In the genomic region with DNA sequence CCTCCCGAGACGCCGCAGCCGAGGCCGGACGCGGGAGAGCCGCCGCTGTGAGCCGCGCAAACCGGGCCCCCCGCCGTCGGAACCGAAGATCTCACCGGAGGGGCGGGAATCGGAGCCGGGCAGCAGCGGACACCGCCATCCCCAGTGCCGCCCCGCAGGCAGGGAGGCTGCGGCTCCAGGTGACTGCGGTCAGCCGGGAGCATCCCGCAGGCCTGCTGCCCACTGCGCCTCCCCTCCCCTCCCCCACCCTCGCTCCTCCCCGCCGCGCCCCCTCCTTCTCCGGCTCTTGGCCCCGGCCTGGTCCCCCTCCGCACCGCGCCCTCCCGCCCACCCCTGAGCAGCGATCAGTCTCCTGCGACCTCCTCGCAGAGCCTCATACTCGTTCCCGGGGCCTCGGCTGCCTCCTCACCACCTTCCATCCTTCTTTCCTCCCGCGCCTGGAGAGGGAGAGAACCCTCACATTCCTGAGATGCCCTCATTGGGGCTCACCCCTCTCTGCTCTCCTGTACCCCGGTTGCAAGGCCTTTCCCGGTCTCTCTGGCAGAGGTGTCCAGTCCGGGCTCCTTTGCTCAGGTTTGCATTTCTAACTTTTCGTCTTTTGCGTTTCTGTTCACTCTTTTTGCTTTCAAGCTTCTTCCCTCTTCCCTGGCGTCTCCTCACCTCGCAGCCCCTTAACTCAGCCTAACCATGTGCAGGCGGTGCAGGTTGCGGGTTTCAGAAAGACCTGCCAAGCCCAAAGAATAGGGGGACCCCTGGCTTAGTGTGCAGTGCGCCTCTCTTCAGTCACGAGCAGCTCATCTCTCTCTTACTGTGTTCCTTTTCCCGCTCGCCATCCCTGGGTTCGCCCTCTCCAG, we compare ENCODE assay signal across 8 mouse cellular contexts. TPM values are rescaled to one million over a fixed set of nuclear protein-coding genes. Genes with fewer than 3 reads are reported as not detected.
DNase-seq lines count a peak whose midpoint lies in the region; ATAC-seq lines count a peak whose summit lies in the region.

No protein-coding gene starts in this region.

- no peaks in the 10 kb centered on the region for H3K27me3 ChIP-seq in heart, embryonic 12.5 days (replicated peaks)
- H3K27me3 ChIP-seq in limb, embryonic 10.5 days (ENCODE audit: low read depth, poor library complexity, severe bottlenecking) = no peaks in the 10 kb centered on the region
- H3K27me3 ChIP-seq in midbrain, embryonic 14.5 days (ENCODE audit: control insufficient read depth, insufficient read depth, low read length) = no peaks in the 10 kb centered on the region

- H3K4me3 ChIP-seq in heart, embryonic 12.5 days = peak overlapping the region; percentile 97
- peak overlapping the region; percentile 99 for H3K4me3 ChIP-seq in limb, embryonic 10.5 days
- H3K4me3 ChIP-seq in midbrain, embryonic 14.5 days (replicated peaks; ENCODE audit: low read depth, low read length) = peak overlapping the region; percentile 97

- peaks cover 24% of the 10 kb centered on the region for H3K4me1 ChIP-seq in heart, embryonic 12.5 days (replicated peaks)
- peaks cover 24% of the 10 kb centered on the region for H3K4me1 ChIP-seq in limb, embryonic 10.5 days
- peaks cover 13% of the 10 kb centered on the region; the same call in 1 of the 2 replicates for H3K4me1 ChIP-seq in midbrain, embryonic 14.5 days (ENCODE audit: control insufficient read depth, insufficient read depth, low read length)

- H3K4me2 ChIP-seq in heart, embryonic 12.5 days = peak overlapping the region; percentile 76
- peak overlapping the region; percentile 85 for H3K4me2 ChIP-seq in midbrain, embryonic 14.5 days (ENCODE audit: low read length)

- H3K9ac ChIP-seq in heart, embryonic 12.5 days = peak overlapping the region; percentile 98
- peak overlapping the region; percentile 96 for H3K9ac ChIP-seq in midbrain, embryonic 14.5 days (replicated peaks; ENCODE audit: low read length)

- DNase-seq in frontal cortex, adult 2 months (ENCODE audit: extremely low spot score in 1 of 2, low spot score in 1 of 2) = no peak
- peak; percentile 62 for DNase-seq in cerebellum, adult 9-11 months
- DNase-seq in limb, embryonic 10.5 days (ENCODE audit: low spot score) = peak; percentile 82
- peak; percentile 67 for DNase-seq in midbrain, embryonic 14.5 days
- DNase-seq in thymus, adult 18-20 months = peak; percentile 52 to 56

- WGBS in heart, embryonic 12.5 days = under 1% methylated on average over 44 of the region's 61 CpGs
- 2% methylated on average over 58 of the region's 61 CpGs for WGBS in limb, embryonic 10.5 days
- under 1% methylated on average over 51 of the region's 61 CpGs for WGBS in midbrain, embryonic 14.5 days

- peak overlapping the region; percentile 95 for H3K27ac ChIP-seq in heart, embryonic 12.5 days (ENCODE audit: poor library complexity, severe bottlenecking)
- peak overlapping the region; percentile 100 for H3K27ac ChIP-seq in limb, embryonic 10.5 days
- peak overlapping the region; percentile 95 for H3K27ac ChIP-seq in midbrain, embryonic 14.5 days (replicated peaks; ENCODE audit: low read depth, low read length)

- H3K9me3 ChIP-seq in heart, embryonic 12.5 days (replicated peaks) = no peaks in the 10 kb centered on the region
- H3K9me3 ChIP-seq in limb, embryonic 10.5 days (replicated peaks) = no peaks in the 10 kb centered on the region
- no peaks in the 10 kb centered on the region for H3K9me3 ChIP-seq in midbrain, embryonic 14.5 days (ENCODE audit: control insufficient read depth, low read length)

- ATAC-seq in frontal cortex, adult (ENCODE audit: low TSS enrichment) = peak; percentile 6; the same call in 1 of the 2 replicates
- ATAC-seq in CD4-positive, CD25-positive, alpha-beta regulatory T cell, adult 4 months = peak; percentile 1
- peak; percentile 74 for ATAC-seq in heart, embryonic 12.5 days (ENCODE audit: insufficient number of reproducible peaks, low FRiP score)
- peak; percentile 63 for ATAC-seq in midbrain, embryonic 14.5 days (ENCODE audit: low FRiP score, low TSS enrichment)

- H3K36me3 ChIP-seq in heart, embryonic 12.5 days = no peaks in the 10 kb centered on the region
- peaks cover 7% of the 10 kb centered on the region for H3K36me3 ChIP-seq in limb, embryonic 10.5 days
- H3K36me3 ChIP-seq in midbrain, embryonic 14.5 days (ENCODE audit: control insufficient read depth, insufficient read depth, low read length) = no peaks in the 10 kb centered on the region

RNA-seq across cellular contexts. Expression of a gene that starts 0.6 kb away (rescaled TPM):
- polyA plus RNA-seq in frontal cortex, adult 2 months (2012; rRNA removed) = 83.9 and 88.6 TPM in 2 replicates
- polyA plus RNA-seq in CD4-positive, CD25-positive, alpha-beta regulatory T cell, adult 4 months (2017; shearing (Covaris generic)) = 10 to 100 TPM; 54.0 to 64.9 TPM
- 70.6 and 71.8 TPM in 2 replicates for polyA plus RNA-seq in heart, embryonic 12.5 days (2016; fragmentation: Nextera tagmentation; extraction: Ambion mirVana)
- polyA plus RNA-seq in limb, embryonic 10.5 days (2016; fragmentation: Nextera tagmentation; extraction: Ambion mirVana) = 76.7 and 89.2 TPM in 2 replicates
- 127 and 134 TPM in 2 replicates for polyA plus RNA-seq in midbrain, embryonic 14.5 days (2014; fragmentation: Nextera tagmentation; extraction: Ambion mirVana)

RNA-seq across cellular contexts. Expression of a gene that starts 49.0 kb away (rescaled TPM):
- 59.6 and 63.5 TPM in 2 replicates for polyA plus RNA-seq in frontal cortex, adult 2 months (2012; rRNA removed)
- polyA plus RNA-seq in CD4-positive, CD25-positive, alpha-beta regulatory T cell, adult 4 months (2017; shearing (Covaris generic)) = 10 to 100 TPM; 44.1 to 58.3 TPM
- 42.1 and 48.4 TPM in 2 replicates for polyA plus RNA-seq in heart, embryonic 12.5 days (2016; fragmentation: Nextera tagmentation; extraction: Ambion mirVana)
- polyA plus RNA-seq in limb, embryonic 10.5 days (2016; fragmentation: Nextera tagmentation; extraction: Ambion mirVana) = 75.3 and 84.8 TPM in 2 replicates
- polyA plus RNA-seq in midbrain, embryonic 14.5 days (2014; fragmentation: Nextera tagmentation; extraction: Ambion mirVana) = 64.1 and 72.8 TPM in 2 replicates

Comparison
In these comparisons a context has a peak if more than half of its experiments do, and no peak if none do; other contexts are left out.
1. ATAC-seq: peak in every context shown above with its lines; median percentile 74 in heart, embryonic 12.5 days; 63 in midbrain, embryonic 14.5 days; 6 in frontal cortex, adult; 1 in CD4-positive, CD25-positive, alpha-beta regulatory T cell, adult 4 months.
2. DNase-seq: peak in cerebellum, adult 9-11 months (single experiment), limb, embryonic 10.5 days (single experiment), midbrain, embryonic 14.5 days (single experiment) and thymus, adult 18-20 months (2 of 2); none in frontal cortex, adult 2 months (0 of 2).
3. Peak in every context shown above with its lines, with median percentiles within 50 percentile points of each other: H3K27ac ChIP-seq and H3K4me3 ChIP-seq.